Mouse (Mus musculus): ENCODE measurements around the gene Phf24. TPM values are rescaled to one million over a fixed set of nuclear protein-coding genes. Genes with fewer than 3 reads are reported as not detected.

Gene Phf24
- polyA plus RNA-seq (2015; fragmentation: Illumina TruSeq; extraction: RNeasy Lipid Tissue Mini Kit (QIAGEN cat#74804); ENCODE audit: insufficient read depth, low read depth, low replicate concordance) = 0.63 TPM

DNA sequence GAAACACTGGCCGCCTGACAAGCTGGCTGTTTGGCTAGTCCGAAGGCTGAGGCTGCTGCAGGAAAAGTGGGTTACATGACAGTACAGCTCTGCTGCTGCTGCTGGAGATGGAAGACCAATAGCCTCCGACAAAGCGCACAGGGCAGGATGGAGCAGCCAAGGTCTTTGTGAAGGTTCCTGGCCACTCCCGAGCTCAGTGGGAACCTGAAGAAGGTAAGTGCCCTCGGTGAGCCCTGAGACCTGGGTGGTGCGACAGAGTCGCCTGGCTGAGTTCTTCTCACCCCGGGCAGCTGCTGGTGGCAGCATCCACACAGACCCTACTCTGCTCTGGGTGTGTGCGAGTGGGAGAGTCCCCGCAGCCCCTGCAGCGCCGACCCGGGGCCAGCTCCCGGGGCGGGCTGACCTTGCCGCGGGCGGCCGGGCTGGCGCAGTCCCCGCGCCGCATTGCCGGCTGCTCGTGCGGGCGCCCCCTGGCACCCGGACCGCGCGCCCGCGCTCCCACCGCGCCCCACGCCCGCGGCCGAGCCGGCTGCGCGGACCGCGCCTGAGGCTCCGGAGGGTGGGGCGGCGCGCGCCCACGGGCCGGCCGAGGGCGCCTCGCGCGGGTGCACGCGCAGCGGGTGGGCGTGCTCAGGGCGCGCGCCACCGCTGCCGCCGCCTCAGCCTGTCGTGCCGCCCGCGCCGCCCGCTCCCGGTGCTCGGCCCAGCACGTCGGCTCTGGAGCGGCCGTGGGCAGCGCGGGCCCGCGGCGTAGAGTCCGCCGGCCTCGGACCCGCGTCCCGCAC is at the start of gene Phf24:
Phf24 (plus strand) TSS at position 44 of the 785 bp plus-strand sequence.

GRCm38 (mm10) chr4:42874134-42874533 is 42.3 kb upstream of the Phf24 start, which contains the start of gene Fam205c:
TSS of gene Fam205c (minus strand) at chr4:42874234.

DNA sequence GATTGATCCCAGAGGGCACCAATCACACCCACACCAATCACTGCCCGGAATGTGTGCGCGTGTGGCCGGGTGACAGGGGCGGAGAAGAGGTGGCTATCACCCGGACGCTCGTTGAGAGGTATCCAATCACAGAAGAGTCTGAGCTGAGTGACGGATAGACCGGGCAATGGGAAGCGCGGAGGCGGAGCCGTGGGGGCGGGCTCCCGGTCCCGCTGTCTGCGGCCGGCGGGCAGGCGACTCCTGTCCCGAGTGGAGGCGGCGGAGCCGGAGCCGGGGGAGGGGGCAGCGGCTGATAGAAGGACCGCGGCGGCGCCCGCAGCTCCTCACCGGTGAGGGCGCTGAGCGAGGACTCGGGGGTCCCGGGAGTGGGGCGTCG is 33.2 kb downstream of the Phf24 start, which contains the start of gene Dnajb5:
Dnajb5 (plus strand) TSS at position 139 of the 376 bp plus-strand sequence.

DNA sequence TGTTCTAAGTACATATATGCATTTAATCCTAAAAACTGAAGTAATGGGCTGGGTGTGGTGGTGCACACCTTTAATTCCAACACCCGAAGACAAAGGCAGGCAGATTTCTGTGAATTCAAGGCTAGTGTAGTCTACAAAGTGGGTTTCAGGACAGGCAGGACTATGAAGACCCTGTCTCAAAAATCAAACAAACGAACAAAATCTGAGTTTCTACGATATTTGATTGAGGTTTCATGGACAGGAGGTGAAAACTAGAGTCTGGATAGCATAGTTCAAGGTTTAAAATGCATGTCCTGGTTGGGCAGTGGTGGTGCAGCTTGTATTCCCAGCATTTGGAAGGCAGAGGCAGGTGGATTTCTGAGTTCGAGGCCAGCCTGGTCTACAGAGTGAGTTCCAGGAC is 52.8 kb downstream of the Phf24 start, which contains the start of gene 1700022I11Rik:
1700022I11Rik (plus strand) TSS at position 301 of the 400 bp plus-strand sequence.

Other genes starting within 250 kb of the Phf24 start
- gene 4930578G10Rik, start 181.1 kb upstream of the Phf24 start, polyA plus RNA-seq (2015; fragmentation: Illumina TruSeq; extraction: RNeasy Lipid Tissue Mini Kit (QIAGEN cat#74804); ENCODE audit: insufficient read depth, low read depth, low replicate concordance) = not detected
- 5.0 TPM for gene Ccl19, start 160.1 kb upstream of the Phf24 start, polyA plus RNA-seq (2015; fragmentation: Illumina TruSeq; extraction: RNeasy Lipid Tissue Mini Kit (QIAGEN cat#74804); ENCODE audit: insufficient read depth, low read depth, low replicate concordance)
- 63.2 TPM for gene Ccl21a, start 142.7 kb upstream of the Phf24 start, polyA plus RNA-seq (2015; fragmentation: Illumina TruSeq; extraction: RNeasy Lipid Tissue Mini Kit (QIAGEN cat#74804); ENCODE audit: insufficient read depth, low read depth, low replicate concordance)
- not detected for gene Fam205a1, start 62.8 kb upstream of the Phf24 start, polyA plus RNA-seq (2015; fragmentation: Illumina TruSeq; extraction: RNeasy Lipid Tissue Mini Kit (QIAGEN cat#74804); ENCODE audit: insufficient read depth, low read depth, low replicate concordance)
- not detected for gene Gm12394, start 59.9 kb upstream of the Phf24 start, polyA plus RNA-seq (2015; fragmentation: Illumina TruSeq; extraction: RNeasy Lipid Tissue Mini Kit (QIAGEN cat#74804); ENCODE audit: insufficient read depth, low read depth, low replicate concordance)
- gene Fam205c, start 42.4 kb upstream of the Phf24 start, polyA plus RNA-seq (2015; fragmentation: Illumina TruSeq; extraction: RNeasy Lipid Tissue Mini Kit (QIAGEN cat#74804); ENCODE audit: insufficient read depth, low read depth, low replicate concordance) = not detected
- 4.4 TPM for gene Dnajb5, start 33.2 kb downstream of the Phf24 start, polyA plus RNA-seq (2015; fragmentation: Illumina TruSeq; extraction: RNeasy Lipid Tissue Mini Kit (QIAGEN cat#74804); ENCODE audit: insufficient read depth, low read depth, low replicate concordance)
- gene 1700022I11Rik, start 52.9 kb downstream of the Phf24 start, polyA plus RNA-seq (2015; fragmentation: Illumina TruSeq; extraction: RNeasy Lipid Tissue Mini Kit (QIAGEN cat#74804); ENCODE audit: insufficient read depth, low read depth, low replicate concordance) = not detected
- gene Vcp, start 83.8 kb downstream of the Phf24 start, polyA plus RNA-seq (2015; fragmentation: Illumina TruSeq; extraction: RNeasy Lipid Tissue Mini Kit (QIAGEN cat#74804); ENCODE audit: insufficient read depth, low read depth, low replicate concordance) = 46.2 TPM
- 1.2 TPM for gene Fancg, start 93.8 kb downstream of the Phf24 start, polyA plus RNA-seq (2015; fragmentation: Illumina TruSeq; extraction: RNeasy Lipid Tissue Mini Kit (QIAGEN cat#74804); ENCODE audit: insufficient read depth, low read depth, low replicate concordance)
- 11.2 TPM for gene Pigo, start 109.2 kb downstream of the Phf24 start, polyA plus RNA-seq (2015; fragmentation: Illumina TruSeq; extraction: RNeasy Lipid Tissue Mini Kit (QIAGEN cat#74804); ENCODE audit: insufficient read depth, low read depth, low replicate concordance)
- gene Stoml2, start 115.0 kb downstream of the Phf24 start, polyA plus RNA-seq (2015; fragmentation: Illumina TruSeq; extraction: RNeasy Lipid Tissue Mini Kit (QIAGEN cat#74804); ENCODE audit: insufficient read depth, low read depth, low replicate concordance) = 13.3 TPM
- gene Fam214b, start 129.6 kb downstream of the Phf24 start, polyA plus RNA-seq (2015; fragmentation: Illumina TruSeq; extraction: RNeasy Lipid Tissue Mini Kit (QIAGEN cat#74804); ENCODE audit: insufficient read depth, low read depth, low replicate concordance) = 8.0 TPM
- 12.0 TPM for gene Unc13b, start 142.3 kb downstream of the Phf24 start, polyA plus RNA-seq (2015; fragmentation: Illumina TruSeq; extraction: RNeasy Lipid Tissue Mini Kit (QIAGEN cat#74804); ENCODE audit: insufficient read depth, low read depth, low replicate concordance)